Mouse (Mus musculus): ENCODE results near the gene Prickle2. TPM values are rescaled to one million over a fixed set of nuclear protein-coding genes. Genes with fewer than 3 reads are reported as not detected.

Gene Prickle2
- total RNA-seq, 1 experiment from 2014 or later, result 9.5 TPM

DNA sequence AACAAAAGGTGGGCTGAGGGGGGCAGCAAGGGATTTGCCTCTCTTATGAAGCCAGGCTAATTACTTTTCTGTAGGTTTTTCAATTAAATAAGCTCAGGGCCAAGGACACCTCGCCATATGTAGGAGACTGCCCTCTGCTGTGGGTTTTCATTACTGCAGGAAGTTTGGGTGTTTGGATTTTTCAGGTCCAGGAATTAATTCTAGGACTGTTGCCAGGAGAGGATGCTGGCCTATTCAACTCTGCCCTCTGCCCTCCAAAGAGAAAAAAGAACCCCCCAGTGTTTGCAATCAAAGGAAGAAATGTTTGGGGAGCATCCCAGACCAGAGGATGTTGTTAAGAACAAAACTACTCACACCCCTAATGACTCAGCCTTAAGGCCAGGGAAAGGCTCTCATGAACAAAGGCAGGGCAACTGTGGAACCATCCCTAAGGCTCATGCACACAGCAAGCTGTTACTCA, 40.4 kb downstream of the Prickle2 start:
- peak; percentile 50 for DNase-seq

DNA sequence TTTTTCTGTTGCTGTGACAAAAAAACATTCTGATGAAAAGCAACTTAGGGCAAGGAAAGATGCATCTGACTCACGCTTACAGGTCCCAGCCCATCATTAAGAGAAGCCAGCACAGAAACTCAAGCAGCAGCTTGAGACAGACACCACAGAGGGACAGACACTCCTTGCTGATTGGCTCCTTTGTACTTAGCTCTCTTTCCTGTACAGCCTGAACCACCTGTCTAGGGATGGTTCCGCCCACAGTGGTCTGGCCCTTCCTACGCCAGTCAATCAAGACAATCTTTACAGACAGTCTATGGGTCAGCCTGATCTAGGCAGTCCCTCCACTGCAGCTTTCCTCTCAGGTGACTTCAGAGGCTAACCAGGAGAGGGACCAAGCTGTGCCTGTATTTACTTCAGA, 42.1 kb downstream of the Prickle2 start:
- DNase-seq, result no peak

DNA sequence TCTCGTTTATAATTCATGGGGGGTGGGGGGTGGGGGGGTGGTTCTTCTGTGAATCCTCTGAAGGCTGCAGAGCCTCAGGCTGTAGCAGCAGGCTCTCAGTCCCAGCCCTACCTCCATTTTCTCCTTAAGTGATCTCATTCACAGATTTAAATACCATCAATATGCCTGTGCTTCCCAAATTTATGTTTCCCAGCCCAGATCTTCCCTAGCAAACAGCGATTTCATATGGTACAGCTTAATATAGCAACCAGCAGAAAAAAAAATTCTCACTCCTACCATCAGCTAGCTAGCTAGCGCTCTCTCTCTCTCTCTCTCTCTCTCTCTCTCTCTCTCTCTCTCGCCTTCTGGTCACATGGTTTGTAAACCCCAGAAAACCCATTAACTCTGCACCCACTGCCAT, 42.5 kb downstream of the Prickle2 start:
- DNase-seq, result no peak

DNA sequence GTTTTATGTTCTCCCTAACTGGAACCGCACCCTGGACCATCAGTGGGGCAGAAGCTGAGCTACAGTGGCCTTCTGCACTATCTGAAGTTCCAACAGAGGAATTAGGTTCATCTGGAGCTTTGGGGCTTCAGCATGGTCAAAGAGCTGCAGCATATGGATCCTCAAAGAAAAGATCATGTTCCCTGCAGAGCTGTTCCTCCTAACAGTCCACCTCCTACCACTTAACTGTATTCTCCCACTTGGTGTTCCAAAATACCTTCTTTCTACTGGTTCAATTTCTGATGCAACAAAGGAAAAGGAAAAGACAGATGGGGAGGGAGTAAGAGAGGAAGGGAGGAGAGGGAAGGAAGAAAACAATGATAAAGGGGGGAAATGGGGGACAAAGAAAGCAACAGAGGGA, 56.9 kb downstream of the Prickle2 start:
- DNase-seq, result no peak

DNA sequence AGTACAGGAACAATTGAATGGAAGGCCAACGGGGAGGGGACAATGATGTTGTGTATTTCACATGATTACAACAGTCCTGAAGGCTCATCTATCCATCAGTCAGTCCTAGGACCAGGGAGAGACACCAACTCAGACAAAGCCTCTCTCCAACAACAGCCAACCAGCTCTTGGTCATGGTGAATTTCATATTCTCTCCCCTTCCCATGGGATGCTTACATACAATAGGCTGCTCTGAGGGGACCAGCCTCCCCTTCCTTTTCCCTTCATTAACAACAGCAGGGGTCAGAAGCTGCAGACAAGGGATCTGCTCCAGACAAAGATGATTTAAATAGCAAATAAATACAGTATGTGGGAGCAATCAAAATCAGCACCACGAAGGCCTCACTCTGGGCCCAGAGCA, 57.4 kb downstream of the Prickle2 start:
- no peak for DNase-seq

DNA sequence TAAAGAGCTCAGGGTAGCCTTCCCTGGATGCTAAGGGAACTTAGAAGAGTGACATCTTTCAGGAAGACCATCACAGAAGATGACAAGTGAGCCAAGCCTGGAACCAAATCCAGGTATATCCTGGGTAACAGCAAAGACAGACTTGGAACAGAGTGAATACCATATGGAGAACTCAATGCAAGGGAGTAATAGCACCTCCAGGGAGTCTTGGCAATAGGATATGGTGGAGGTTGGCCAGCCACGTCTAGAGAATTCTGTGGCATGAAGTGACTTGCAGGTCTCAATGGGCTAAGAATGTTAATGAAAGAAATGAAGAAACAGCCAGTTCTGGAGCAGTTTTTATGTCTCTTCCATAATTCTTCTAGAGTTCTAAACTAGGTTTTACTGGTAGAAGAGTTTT, 63.0 kb downstream of the Prickle2 start:
- no peak for DNase-seq

DNA sequence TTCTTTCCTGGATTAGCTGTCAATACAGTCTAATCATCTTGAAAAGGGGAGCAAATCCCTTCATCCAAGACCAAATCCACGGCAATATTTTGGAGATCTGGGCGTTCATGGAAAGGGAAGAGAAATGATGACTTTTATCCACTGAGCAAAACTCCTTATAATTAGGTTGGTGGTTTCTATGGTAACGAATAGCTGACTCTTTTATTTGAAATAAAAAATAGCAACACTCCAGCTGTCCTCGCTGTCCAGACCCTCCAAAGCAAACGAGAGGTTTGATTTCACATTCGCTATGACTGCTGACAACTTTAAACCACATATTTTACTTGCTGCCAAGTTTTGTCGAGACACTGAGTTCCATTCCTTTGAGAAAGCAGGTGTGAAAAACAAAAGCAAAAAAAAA, 64.0 kb downstream of the Prickle2 start:
- DNase-seq, result no peak

DNA sequence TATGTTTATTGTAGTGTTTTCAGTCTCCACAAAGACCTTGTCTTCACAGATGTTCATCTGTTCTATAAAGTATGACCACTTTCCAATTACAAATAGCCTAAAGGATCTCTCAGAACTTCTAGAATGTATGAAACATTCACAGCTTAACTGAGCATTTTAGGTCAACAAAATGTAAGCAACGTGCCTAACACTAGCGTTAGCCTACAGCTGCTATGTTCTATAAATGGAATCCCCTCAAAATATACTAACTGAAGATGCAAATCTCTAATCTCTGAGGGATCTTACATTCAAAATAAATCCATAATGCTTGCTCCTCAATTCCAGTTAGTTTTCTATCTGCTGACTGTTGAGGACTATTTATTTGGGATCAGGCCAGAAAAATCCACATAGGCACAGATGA, 65.1 kb downstream of the Prickle2 start:
- no peak for DNase-seq

DNA sequence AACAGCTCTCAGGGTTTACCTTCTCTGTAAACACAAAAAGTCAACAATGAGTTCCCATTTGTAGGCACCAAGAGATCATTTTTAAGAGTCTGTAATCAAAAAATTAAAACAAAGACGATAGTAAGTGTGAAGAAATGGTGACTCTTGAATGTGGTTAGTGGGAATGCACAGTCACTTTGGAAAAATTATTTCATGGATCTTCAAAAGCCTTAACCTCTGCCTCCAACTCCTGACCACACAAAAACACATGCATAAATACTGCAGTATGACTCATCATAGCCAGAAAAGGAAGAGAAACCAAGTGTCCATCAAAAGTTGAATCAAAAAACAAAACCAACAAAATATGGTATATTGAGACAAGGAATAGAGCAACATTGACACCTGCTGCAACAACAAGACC, 69.5 kb downstream of the Prickle2 start:
- no peak for DNase-seq

DNA sequence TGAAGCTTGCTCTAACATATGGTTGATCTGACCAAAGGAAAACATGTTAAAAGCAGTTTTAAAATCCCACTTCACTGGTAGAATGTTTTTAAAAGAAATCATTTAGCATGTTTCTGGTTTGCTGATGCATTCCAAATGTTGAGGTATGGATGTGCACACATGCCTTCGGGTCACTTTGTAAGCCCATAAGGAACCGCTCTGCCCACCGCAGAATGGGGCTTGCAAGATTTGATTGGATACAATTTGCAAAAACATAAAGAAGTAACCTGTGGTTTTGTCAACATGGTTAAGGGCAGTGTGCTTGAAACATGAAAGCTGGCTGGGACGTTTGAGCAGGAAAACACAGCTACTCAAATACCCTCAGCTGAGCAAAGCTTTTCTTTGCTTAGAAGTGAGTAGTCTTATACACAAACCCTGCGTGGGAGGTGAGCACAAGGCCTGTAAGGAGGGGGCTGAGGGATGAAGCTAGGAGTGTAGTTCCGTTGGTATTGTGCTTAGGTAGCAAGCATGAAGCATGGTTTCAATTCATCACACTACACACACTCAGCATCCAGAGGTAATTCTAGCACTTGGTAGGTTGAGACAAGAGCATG, 71.0 kb downstream of the Prickle2 start:
- no peak for DNase-seq

DNA sequence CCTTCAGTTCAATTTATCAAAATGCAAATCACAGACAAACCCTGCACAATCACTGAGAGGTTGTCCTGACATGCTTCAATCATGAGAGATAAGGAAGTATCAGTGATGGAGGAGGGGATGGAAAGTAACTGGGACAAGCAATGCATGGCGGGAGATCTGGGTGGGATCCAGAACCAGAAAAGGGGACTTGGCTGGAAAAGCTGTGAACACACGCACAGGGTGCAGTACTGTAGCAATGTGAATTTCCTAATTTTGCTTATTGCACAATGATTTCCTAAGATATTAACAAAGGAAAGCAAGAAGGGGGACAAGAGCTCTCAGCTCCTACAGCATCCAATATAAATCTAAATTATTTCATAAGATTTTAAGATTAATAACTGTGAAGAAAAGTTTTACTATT, 75.0 kb downstream of the Prickle2 start:
- no peak for DNase-seq

DNA sequence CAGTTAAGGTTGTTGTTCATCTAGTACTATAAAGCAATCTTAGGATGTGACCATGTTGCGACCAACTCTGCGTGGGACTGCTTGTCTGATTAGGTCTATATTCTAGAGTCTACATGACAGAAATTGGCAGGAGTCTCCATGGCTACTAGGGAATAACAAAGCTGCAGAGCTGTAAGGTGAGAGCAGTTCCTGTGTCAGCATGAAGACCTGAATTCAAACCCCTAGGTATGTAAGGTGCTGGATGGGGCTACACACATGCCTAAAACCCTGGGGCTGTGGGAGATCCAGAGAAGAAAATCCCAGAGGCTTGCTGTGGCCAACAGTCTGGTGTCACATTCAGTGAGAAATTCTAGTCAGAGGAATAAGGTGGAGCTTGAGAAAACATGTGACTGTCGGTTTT, 78.2 kb downstream of the Prickle2 start:
- no peak for DNase-seq

DNA sequence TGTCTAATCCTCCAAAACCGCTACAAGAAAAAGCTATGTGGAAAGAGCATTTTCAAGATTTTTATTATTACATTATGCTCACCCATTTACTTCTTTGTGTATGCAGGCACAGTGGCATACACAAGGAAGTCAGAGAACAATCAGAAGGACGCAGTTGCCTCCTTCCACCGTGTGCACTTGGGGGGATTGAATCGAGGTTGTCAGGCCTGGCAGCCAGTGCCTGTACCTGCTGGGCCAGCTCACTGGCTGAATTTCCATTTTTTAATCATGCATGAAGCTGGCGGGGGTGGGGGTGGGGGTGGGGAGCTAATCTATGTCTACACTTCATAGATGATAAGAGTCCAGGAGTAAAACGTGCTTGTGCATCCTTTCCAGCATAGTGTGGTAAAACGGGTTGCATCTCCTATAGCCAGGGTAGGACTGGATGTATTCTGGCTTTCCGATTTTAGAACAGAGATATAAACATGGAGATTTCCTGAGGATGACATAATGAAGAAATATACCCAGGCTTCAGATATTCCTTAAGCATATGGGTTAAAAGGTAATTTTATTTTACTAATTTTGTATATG, 78.8 kb downstream of the Prickle2 start:
- DNase-seq, result no peak

DNA sequence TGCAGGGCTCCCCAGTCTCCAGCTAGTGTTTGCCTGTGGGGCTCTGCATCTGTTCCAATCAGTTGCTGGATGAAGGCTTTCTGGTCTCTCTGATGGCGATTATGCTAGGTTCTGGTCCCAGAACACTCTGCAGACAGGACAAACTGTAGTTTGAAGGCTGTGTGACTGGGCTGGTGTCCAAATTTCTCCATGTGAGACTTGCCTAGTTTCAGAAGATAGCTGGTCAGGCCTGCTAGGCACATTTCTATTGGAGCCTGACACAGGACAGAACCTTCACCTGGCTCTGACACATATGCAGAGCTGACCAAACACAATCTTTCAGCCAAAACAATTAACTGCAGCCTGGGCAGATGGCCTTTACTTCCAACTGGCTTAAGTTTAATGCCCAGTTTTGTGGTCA, 80.0 kb downstream of the Prickle2 start:
- peak; percentile 9 for DNase-seq

DNA sequence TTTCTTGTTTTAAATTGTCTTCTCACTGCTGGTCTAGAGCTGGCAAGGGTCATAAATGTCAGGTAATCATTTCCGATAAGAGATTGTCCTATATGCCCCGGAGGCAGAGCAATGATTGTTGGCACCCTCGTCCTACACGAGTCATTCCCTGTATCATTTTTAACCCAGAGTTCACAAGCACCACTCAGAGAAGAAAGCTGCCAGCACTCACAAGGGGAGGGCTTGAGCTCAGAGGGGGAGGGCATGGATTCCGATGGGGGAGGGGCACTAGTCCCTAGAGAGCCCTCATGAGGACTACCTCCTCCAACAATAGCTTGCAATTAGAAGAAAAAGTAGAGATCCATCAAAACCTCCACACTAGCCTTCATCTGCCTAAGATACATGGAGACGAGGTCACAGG, 81.6 kb downstream of the Prickle2 start:
- no peak for DNase-seq

DNA sequence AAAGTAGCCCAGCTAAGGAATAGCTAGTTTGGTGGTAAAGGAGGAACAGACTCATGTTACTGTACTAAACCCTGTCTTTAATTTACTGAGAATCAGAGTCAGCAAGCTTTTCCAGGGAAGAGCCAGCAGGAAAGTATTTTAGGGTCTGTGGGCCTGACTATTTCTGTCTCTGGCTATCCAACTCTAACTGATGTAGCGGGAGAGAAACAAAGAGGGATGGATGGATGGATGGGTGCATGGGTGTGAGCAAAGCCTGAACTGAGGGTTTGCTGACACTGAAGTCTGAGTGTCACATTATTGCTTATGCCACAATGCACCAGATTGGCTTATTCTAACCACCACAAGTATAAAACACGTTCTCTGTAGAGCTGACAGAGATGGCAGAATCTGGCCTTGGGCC, 88.8 kb downstream of the Prickle2 start:
- DNase-seq, result no peak

DNA sequence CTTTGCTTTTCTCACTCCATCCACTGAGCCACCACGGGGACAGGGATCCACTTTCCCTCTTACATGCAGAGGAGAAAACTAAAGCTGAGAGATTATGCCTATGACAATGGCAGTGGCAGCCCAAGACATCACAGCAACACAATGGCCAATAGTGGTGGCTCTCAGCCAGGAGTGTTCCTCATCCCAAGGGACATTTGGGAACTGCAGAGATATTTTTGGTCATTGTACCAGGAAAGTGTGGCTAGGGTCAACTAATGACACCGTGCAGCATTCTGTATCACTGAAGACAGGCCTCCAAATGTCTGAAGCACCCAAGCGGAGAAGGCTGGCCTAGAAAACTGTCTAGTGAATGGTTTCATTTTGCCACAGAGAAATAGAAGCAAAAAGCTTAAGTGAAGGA, 91.2 kb downstream of the Prickle2 start:
- no peak for DNase-seq

DNA sequence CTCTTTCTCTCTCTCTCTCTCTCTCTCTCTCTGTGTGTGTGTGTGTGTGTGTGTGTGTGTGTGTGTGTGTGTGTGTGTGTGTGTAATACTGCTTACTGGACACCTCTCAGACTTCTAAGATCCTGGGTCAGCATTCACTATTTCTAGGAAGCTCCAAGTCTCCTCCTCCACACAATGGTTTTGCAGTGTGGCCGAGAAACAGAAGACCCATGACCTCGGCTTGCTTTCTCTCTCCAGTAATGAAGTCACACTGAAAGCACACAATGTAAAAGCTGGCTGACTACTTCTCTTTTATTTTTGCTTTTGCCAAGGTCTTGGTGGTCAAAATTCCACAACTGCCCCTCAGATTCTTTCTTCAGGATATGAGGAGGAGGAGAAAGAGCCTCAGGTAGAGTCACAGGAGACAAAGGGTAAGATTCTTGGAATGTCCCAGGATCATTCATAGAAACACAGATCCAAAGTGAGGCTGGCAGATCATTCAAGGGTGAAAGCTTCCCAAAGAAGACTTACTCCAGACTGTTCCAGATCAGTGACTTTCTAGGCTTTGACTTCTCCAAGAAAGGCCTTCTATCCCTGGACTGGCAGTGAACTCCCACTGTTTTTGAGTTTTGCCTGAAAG, 93.7 kb downstream of the Prickle2 start:
- DNase-seq, result no peak

DNA sequence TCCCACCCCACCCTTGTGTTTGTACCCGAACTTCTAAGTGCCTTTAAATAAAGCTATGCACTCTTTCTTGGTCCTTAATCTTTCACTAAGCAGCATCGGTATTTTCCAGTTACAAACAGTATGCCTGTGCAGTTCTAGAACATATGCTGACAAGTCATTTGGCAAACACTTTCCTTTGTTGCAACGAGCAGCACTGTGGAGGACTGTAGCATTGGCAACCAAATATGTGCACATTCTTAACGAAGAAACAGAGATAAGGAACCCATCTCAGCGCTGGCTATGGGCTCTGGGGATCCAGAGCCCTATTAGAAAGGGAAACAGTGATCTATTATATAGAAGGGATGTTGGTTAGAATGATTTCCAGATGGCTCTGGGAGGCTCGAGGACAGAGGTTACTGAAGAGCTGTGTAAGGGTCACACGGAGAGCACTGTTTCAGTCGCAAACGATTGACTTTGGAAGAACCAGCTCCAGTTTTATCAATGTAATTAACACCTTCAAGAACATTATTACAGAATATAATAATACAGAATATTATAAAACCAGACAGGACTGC, 96.2 kb downstream of the Prickle2 start:
- no peak for DNase-seq

DNA sequence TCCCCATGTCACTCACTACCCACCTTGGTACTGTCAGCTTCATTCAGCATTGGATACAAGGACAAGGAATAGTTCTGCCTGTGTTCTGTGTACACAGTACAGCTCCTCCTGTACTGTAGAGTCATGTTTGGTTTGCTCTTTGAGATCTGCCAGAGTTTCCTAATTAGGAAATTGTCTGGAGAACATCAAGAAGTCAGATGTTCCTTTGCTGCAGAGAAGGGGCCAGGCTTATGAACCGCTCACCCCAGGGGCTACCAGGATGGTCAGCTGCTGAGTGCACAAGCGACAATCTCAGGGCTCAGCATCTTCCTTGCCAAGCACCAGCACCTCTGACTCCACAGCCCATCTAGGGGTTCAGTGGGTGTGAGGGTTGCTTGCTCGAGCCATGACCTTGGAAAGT, 96.9 kb downstream of the Prickle2 start:
- no peak for DNase-seq

DNA sequence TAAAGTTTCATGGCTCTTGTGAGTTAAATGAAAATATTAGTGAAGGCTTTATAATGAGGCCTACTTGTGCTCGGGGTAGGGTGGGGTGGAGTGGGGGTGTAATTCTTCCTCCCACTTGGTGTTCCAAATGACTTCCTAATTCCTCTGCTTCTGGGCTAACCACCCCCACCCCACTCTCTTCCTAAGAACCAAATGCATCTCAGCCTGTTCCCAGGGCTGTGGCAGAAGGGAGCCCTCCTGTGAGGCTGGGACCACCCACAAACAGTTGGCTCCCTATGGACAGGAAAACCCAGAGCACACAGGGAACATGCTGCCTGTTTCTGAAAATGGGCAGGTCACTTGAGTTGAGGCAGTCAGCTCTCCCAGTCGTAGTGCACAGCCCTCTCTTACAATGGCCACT, 100.8 kb downstream of the Prickle2 start:
- no peak for DNase-seq

DNA sequence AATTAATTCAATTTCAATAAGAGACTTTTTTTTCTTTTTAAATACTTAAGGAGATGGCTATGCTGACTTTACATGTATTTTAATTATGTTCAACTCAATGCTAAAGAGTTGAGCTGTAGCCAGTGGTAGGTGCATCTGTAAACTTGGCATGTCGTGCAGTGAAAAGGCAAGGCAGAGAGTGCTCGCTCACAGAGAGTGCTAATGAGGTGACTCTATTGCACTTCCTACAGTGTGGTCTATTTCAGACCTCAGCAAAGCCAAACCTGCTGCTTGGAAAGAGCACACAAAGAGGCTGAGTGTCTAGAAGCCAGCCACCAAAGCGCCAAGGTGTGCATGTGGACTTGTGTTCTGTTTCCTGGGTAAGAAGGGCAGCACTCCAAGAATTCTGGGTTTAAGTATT, 109.6 kb downstream of the Prickle2 start:
- no peak for DNase-seq

DNA sequence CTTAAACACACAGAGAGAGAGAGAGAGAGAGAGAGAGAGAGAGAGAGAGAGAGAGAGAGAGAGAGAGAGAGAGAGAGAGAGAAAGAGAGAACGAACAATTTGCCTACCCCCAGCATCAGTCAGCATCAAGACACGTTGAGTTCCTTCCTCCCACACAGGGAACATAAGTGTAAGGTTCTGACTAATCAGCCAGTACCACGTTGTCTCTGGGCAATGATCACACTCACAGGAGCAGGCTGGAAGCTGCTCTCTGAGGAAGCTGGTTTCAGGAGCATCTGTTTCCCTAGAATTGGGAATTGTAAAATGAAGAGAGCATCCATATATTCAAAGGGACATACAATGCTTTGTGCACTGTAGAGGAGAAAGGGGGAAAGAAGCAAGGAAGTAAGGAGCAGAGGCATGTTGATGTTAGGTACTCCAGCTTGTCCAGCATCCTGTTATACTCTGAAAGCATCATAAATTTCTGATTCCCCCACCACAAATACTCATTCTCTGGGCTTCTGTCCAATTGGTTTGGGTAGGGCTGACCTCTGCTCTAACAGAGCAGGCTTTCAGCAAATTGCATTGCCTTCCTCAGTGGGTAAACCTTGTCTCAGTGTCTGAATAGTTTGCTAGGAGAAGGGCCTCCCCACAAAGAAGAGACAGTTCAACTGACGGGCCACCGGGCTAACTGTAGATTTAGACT, 116.4 kb downstream of the Prickle2 start:
- no peak for DNase-seq

All from adrenal gland, postnatal 25 days (tissue).